Mouse (Mus musculus): ENCODE data around the gene Atp7a.
A peak's percentile ranks its signal among the peaks of the same experiment; 100 is the strongest.

- TF ChIP-seq CTCF (IDR thresholded peaks at IDR 0.05; ENCODE audit: low read depth, low read length) (0 out of 2 replicates have a peak, but pooled peaks have one; percentile 8), POLR2A (IDR thresholded peaks at IDR 0.05; ENCODE audit: extremely low read depth, insufficient read depth, low read length) (no peak)
Measured at GRCm38 (mm10) chrX:106013217-106013616, 13.9 kb upstream of the Atp7a start.
